Mouse (Mus musculus) left cerebral cortex, postnatal 14 days (tissue): ENCODE results near the gene Sin3a. TPM values are rescaled to one million over a fixed set of nuclear protein-coding genes. Genes with fewer than 3 reads are reported as not detected.

Experiments
- DNase-seq, 2 experiments: peaks; one replicate each; pipeline ENCODE4 v3.0.0; 2021 to 2022; ENCODE audit warnings: low spot score in 2 of 2, mixed read lengths in 1 of 2
- intact Hi-C: fragments of 180-260 bp; cut with DNase I; formaldehyde crosslinking; loops from one replicate; pipeline ENCODE4 v1.15.1; 2025
- total RNA-seq, 2 experiments: library from RNA; stranded (reverse); gene quantifications; 2 replicates each; pipeline ENCODE4 v1.2.3; 2021

Sin3a gene
- total RNA-seq, 2 experiments from 2014 or later = 27.1 to 28.5 TPM

DNA sequence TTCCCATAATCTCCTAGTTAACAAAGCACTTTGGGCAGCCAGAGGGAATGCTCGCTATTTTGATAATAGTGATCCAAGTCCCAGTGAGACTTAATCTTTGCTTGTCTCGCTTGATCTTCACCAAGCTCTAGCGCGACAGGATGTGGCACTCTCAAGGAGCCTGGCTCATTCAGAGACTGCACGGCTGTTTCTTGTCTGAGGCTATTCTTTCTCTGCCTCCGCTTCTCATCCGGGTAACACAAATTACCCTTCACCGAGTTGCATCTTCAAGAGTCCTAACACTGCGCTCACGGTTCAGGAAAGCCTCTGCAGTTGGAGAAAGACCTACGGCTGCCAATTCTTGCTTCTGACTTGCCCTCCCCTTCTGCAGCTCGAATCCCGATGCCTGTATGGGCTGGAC lies 85.7 kb downstream of the Sin3a start:
- no peak for DNase-seq
- intact Hi-C loops = loop anchor here (5.0 kb wide), 1 partner anchor 275 kb away; no protein-coding TSS in a partner anchor

DNA sequence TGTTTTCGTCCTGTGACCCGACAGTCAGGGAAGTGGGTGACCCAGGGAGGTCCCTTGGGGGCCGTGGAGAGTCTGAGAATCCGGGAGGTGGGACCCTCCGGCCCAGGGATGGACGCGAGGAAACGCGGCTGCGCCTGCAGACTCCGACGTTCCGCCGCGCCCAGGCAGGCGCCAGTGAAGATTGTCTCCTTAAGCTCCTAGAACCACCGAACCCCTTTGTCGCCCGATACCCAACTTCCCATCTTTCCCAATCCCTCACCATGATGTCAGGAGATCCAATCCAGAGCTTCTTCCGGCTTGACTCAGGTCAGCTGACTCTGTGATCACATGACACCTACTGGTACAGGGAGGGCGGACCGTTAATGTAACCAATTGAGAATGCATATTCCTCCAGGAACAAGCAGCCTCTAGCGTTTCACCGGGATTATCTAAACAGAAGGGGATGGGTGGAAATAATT lies 86.2 kb downstream of the Sin3a start, which contains the start of gene Commd4:
Gene Commd4, minus strand, starts transcription at position 319 of the 458 bp plus-strand sequence.
- DNase-seq = peak; percentile 97 to 98
- intact Hi-C loops = loop anchor here (5.0 kb wide), 1 partner anchor 274 kb away; no protein-coding TSS in a partner anchor

DNA sequence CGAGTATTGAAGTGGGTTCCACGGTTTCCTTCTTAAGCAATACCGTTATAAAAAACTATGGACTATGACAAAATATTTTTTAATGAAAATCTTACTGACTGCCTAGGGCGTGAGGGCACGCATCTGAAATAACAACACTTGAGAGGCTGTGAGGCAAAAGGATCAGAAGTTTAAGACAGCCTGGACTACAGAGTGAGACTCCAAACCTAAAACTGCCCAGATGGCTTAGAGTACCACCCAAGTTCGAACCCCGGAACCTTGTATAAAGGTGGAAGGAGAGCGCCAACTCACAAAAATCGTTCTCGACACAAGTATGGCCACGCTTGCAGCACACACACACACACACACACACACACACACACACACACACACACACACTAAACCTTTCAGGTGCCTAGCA lies 86.7 kb downstream of the Sin3a start:
- intact Hi-C loops = loop anchor here (5.0 kb wide), 1 partner anchor 274 kb away; no protein-coding TSS in a partner anchor
- DNase-seq = no peak

DNA sequence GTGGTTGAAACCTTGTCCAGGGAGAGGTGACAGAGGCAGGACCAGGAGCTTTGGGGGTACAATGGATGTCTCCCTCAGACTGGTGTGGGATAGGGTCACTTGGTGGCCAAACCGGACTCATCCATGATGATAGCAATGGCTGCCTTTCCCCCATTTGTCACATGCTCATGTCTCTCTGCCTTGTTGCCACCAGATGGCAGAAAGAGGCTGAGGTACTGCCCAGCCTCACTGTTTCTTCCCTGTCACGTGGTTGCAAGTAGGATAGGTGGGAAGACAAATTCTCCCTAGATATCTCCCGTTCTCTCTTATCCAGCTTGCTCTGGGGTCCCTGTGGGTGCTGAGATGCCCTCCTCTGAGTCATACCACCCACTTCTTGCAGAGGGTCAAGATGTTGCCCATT lies 90.7 kb downstream of the Sin3a start:
- intact Hi-C loops = loop anchor here (5.0 kb wide), 1 partner anchor 55 kb away; no protein-coding TSS in a partner anchor
- no peak for DNase-seq

DNA sequence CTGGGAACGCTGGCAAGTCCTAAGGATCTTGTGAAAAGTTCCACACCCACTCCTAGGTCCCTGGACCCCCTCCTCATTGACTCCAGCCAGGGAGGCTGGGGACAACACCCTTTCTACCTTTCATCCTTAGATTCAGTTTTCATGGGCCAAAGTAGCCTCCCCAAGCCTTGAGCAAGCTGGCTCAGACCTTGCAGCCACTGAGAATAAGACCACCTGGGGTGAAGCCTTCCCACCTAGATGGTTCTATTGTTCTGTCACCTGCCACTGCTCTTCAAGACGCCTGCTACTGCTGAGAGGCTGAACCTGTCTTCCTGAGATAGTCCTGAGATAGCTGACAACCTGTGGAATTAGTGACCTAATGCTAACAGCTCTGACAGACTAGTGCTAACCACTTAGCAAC lies 91.3 kb downstream of the Sin3a start:
- intact Hi-C loops = loop anchor here (5.0 kb wide), 1 partner anchor 54 kb away; no protein-coding TSS in a partner anchor
- DNase-seq = no peak

DNA sequence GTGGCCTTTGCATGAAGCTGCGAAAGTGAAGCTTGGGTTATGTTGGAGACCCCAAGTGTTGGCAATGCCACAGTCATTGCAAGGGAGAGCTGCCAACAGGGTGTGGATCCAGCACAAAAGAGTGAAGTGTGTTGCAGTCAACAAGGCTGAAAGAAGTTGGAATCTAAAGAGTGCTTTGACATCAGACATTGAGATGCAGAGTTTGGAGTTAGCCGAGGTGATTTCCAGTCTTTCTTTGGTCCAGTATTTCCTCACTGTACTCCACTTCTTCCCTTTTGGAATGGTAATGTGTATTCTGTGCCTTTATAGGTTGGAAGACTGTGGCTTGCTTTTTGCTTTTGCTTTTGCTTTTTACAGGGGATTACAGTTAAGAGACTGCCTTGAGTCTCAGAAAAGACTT lies 94.3 kb downstream of the Sin3a start:
- DNase-seq = no peak
- intact Hi-C loops = no loop called here

DNA sequence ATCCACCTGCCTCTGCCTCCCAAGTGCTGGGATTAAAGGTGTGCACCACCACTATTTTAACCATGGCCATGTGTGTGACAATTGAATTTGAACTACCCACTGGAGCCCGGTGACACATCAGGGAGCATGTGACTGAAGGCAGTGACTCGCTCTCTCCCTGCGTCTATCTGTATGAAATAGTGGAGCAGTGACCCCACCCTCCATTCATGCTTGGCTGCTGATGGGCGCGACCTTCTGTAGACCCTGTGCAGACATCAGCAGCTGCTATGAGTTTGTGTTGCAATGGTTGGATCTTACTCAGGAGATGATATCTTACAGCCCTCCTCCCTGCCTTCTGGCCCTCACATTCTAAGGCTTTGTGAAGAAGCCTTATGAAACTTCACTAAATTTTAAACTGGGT lies 96.6 kb downstream of the Sin3a start:
- DNase-seq = no peak
- intact Hi-C loops = no loop called here

Other genes with a start within 250 kb of the Sin3a start
- gene Odf3l1, start 207.4 kb upstream of the Sin3a start, total RNA-seq = not detected
- 10 to 100 TPM; 21.4 to 25.0 TPM for gene Cspg4, start 207.0 kb upstream of the Sin3a start, total RNA-seq
- 1 to 10 TPM; 4.6 to 5.2 TPM for gene Snx33, start 143.7 kb upstream of the Sin3a start, total RNA-seq
- gene Imp3, start 134.6 kb upstream of the Sin3a start, total RNA-seq = 10 to 100 TPM; 50.6 to 51.1 TPM
- 10 to 100 TPM; 17.3 to 17.7 TPM for gene Snupn, start 121.2 kb upstream of the Sin3a start, total RNA-seq
- gene Ptpn9, start 77.1 kb upstream of the Sin3a start, total RNA-seq = 10 to 100 TPM; 25.8 to 27.7 TPM
- gene Man2c1, start 58.6 kb downstream of the Sin3a start, total RNA-seq = 100 to 1,000 TPM; 112 to 126 TPM
- gene Neil1, start 76.3 kb downstream of the Sin3a start, total RNA-seq = 1 to 10 TPM; 9.4 to 9.8 TPM
- gene Commd4, start 86.3 kb downstream of the Sin3a start, total RNA-seq = 10 to 100 TPM; 88.0 to 91.2 TPM
- not detected for gene Trcg1, start 164.5 kb downstream of the Sin3a start, total RNA-seq
- gene 1700017B05Rik, start 190.6 kb downstream of the Sin3a start, total RNA-seq = 10 to 100 TPM; 11.5 to 16.7 TPM